ENCODE assay signal across 9 mouse cellular contexts in genomic region chr12:16808045-16808444, GRCm38 (mm10). TPM values are rescaled to one million over a fixed set of nuclear protein-coding genes. Genes with fewer than 3 reads are reported as not detected.
DNase-seq lines count a peak whose midpoint lies in the region; ATAC-seq and TF ChIP-seq lines count a peak whose summit lies in the region.
"Had no signal": no experiment of that assay in that cellular context is flagged by ENCODE, and none has a peak within 500 bp of the region (broad histone marks: within the 10 kb centered on the region; RNA-seq: fewer than 3 reads in every experiment).

No protein-coding gene starts in this region.

- no peaks in the 10 kb centered on the region for H3K9me3 ChIP-seq in midbrain, postnatal 0 days (ENCODE audit: low read length)
- no peaks in the 10 kb centered on the region for H3K9me3 ChIP-seq in midbrain, embryonic 16.5 days (replicated peaks; ENCODE audit: control insufficient read depth, low read length, poor library complexity, severe bottlenecking)
- H3K9me3 ChIP-seq in forebrain, embryonic 16.5 days (ENCODE audit: control insufficient read depth, low read length), result no peaks in the 10 kb centered on the region
- H3K9me3 ChIP-seq: neural tube, embryonic 13.5 days had no signal

- POLR2A ChIA-PET in Patski (lab: Charles Lee), result no interaction called here

- TF ChIP-seq CTCF in midbrain, postnatal 0 days (IDR thresholded peaks at IDR 0.05), result peak; percentile 84
- TF ChIP-seq CTCF in Patski (IDR thresholded peaks at IDR 0.05), result peak; percentile 90

- H3K36me3 ChIP-seq in midbrain, postnatal 0 days (ENCODE audit: insufficient read depth, low read length), result no peaks in the 10 kb centered on the region
- H3K36me3 ChIP-seq in midbrain, embryonic 16.5 days (ENCODE audit: control insufficient read depth, insufficient read depth, low read length), result no peaks in the 10 kb centered on the region
- H3K36me3 ChIP-seq in forebrain, embryonic 16.5 days (ENCODE audit: control insufficient read depth, insufficient read depth), result no peaks in the 10 kb centered on the region
- H3K36me3 ChIP-seq: neural tube, embryonic 13.5 days had no signal

- WGBS in midbrain, postnatal 0 days, result 37% methylated on average over 3 of the region's 3 CpGs
- WGBS in midbrain, embryonic 16.5 days, result 45% methylated on average over 3 of the region's 3 CpGs
- 52% methylated on average over 3 of the region's 3 CpGs for WGBS in forebrain, embryonic 16.5 days

- H3K4me1 ChIP-seq in midbrain, postnatal 0 days (ENCODE audit: insufficient read depth, low read length), result peaks cover 10% of the 10 kb centered on the region; the same call in 1 of the 2 replicates
- H3K4me1 ChIP-seq in midbrain, embryonic 16.5 days (ENCODE audit: control insufficient read depth, insufficient read depth, low read length), result peaks cover 16% of the 10 kb centered on the region
- H3K4me1 ChIP-seq in forebrain, embryonic 16.5 days (replicated peaks; ENCODE audit: control insufficient read depth, insufficient read depth, low read length), result peaks cover 14% of the 10 kb centered on the region

- H3K9ac ChIP-seq in midbrain, postnatal 0 days (replicated peaks; ENCODE audit: low read length, poor library complexity, severe bottlenecking), result no peak overlapping the region
- no peak overlapping the region for H3K9ac ChIP-seq in midbrain, embryonic 16.5 days (ENCODE audit: low read depth, low read length)
- H3K9ac ChIP-seq in forebrain, embryonic 16.5 days (replicated peaks; ENCODE audit: low read depth, low read length), result no peak overlapping the region
- H3K9ac ChIP-seq: neural tube, embryonic 13.5 days had no signal

- no peak overlapping the region for H3K27ac ChIP-seq in midbrain, postnatal 0 days (ENCODE audit: low read depth, low read length)
- no peak overlapping the region for H3K27ac ChIP-seq in midbrain, embryonic 16.5 days (ENCODE audit: low read length)
- no peak overlapping the region for H3K27ac ChIP-seq in forebrain, embryonic 16.5 days (ENCODE audit: low read length)
- H3K27ac ChIP-seq: neural tube, embryonic 13.5 days had no signal

- CTCF ChIA-PET in Patski (lab: Charles Lee), result interaction anchor here (0.9 to 2.1 kb wide), 13 partner anchors 89 to 414 kb away, joined by 3 to 13 read pairs (median 5); partner anchors contain the start of gene 2410004P03Rik

- no peak overlapping the region for H3K4me3 ChIP-seq in midbrain, postnatal 0 days (ENCODE audit: low read depth, low read length)
- no peak overlapping the region for H3K4me3 ChIP-seq in midbrain, embryonic 16.5 days (ENCODE audit: low read depth, low read length)
- no peak overlapping the region for H3K4me3 ChIP-seq in forebrain, embryonic 16.5 days (replicated peaks; ENCODE audit: low read length)
- H3K4me3 ChIP-seq: neural tube, embryonic 13.5 days had no signal

- ATAC-seq in frontal cortex, adult (ENCODE audit: low TSS enrichment), result peak; percentile 58
- ATAC-seq in midbrain, postnatal 0 days (ENCODE audit: low FRiP score), result 0 out of 2 replicates have a peak, but pooled peaks have one; percentile 38
- no peak for ATAC-seq in midbrain, embryonic 16.5 days
- ATAC-seq in Patski, result peak; percentile 55
- ATAC-seq in hematopoietic stem cell, adult 5-6 weeks (replicated peaks in 1 of 2; ENCODE audit: insufficient read depth in 1 of 2, low FRiP score in 2 of 2, low TSS enrichment in 1 of 2, low read depth in 1 of 2, poor library complexity in 2 of 2, severe bottlenecking in 2 of 2), result peak; percentile 61 to 72
- no peak for ATAC-seq in forebrain, embryonic 16.5 days

- DNase-seq in frontal cortex, postnatal 25 days (ENCODE audit: low spot score in 2 of 2), result no peak
- peak; percentile 74 for DNase-seq in midbrain, postnatal 0 days (ENCODE audit: low spot score)
- DNase-seq in Patski (ENCODE audit: low read depth, low spot score), result no peak
- DNase-seq in lung, postnatal 36 days, result peak; percentile 63

- no peak overlapping the region for H3K4me2 ChIP-seq in midbrain, postnatal 0 days (ENCODE audit: low read depth, low read length, poor library complexity, severe bottlenecking)
- H3K4me2 ChIP-seq in midbrain, embryonic 16.5 days (ENCODE audit: low read length), result no peak overlapping the region
- H3K4me2 ChIP-seq in forebrain, embryonic 16.5 days (ENCODE audit: low read length), result no peak overlapping the region
- H3K4me2 ChIP-seq: neural tube, embryonic 13.5 days had no signal

- in situ Hi-C loops in Patski (cut with MboI; ENCODE audit: low pct_unique_long_range_greater_than_20kb), result loop anchor here (5.0 to 10.0 kb wide), 2 partner anchors 91 to 243 kb away; no protein-coding TSS in a partner anchor

- no peaks in the 10 kb centered on the region for H3K27me3 ChIP-seq in midbrain, postnatal 0 days (ENCODE audit: insufficient read depth, low read length)
- no peaks in the 10 kb centered on the region for H3K27me3 ChIP-seq in midbrain, embryonic 16.5 days (ENCODE audit: control insufficient read depth, insufficient read depth, low read depth, low read length)
- H3K27me3 ChIP-seq in Patski, result peaks cover 7% of the 10 kb centered on the region
- H3K27me3 ChIP-seq in forebrain, embryonic 16.5 days (replicated peaks; ENCODE audit: control insufficient read depth, insufficient read depth, low read length), result peaks cover 19% of the 10 kb centered on the region

RNA-seq across cellular contexts. Expression of gene E2f6, which starts 2.7 kb away (rescaled TPM):
- 15.8 and 23.1 TPM in 2 replicates for total RNA-seq in midbrain, postnatal 0 days (2014; rRNA removed)
- polyA plus RNA-seq in midbrain, postnatal 0 days (2015; fragmentation: Nextera tagmentation; extraction: Ambion mirVana), result 17.1 and 19.3 TPM in 2 replicates
- 23.7 and 26.8 TPM in 2 replicates for polyA plus RNA-seq in midbrain, embryonic 16.5 days (2015; fragmentation: Nextera tagmentation; extraction: Ambion mirVana)
- 35.3 TPM for polyA plus RNA-seq in Patski (2021)
- 39.3 and 63.5 TPM in 2 replicates for total RNA-seq in hematopoietic stem cell, adult 5-6 weeks (2017)
- 28.0 and 28.6 TPM in 2 replicates for polyA plus RNA-seq in forebrain, embryonic 16.5 days (2015; fragmentation: Nextera tagmentation; extraction: Ambion mirVana)

RNA-seq across cellular contexts. Expression of gene Greb1, which starts 7.4 kb away (rescaled TPM):
- 1.3 and 3.7 TPM in 2 replicates for total RNA-seq in midbrain, postnatal 0 days (2014; rRNA removed)
- polyA plus RNA-seq in midbrain, postnatal 0 days (2015; fragmentation: Nextera tagmentation; extraction: Ambion mirVana), result 0.39 and 0.43 TPM in 2 replicates
- polyA plus RNA-seq in midbrain, embryonic 16.5 days (2015; fragmentation: Nextera tagmentation; extraction: Ambion mirVana), result 0.98 and 2.4 TPM in 2 replicates
- polyA plus RNA-seq in Patski (2021), result 0.04 TPM
- total RNA-seq in hematopoietic stem cell, adult 5-6 weeks (2017), result not detected in 2 replicates
- 0.56 and 0.72 TPM in 2 replicates for polyA plus RNA-seq in forebrain, embryonic 16.5 days (2015; fragmentation: Nextera tagmentation; extraction: Ambion mirVana)

Comparison
In these comparisons a context has a peak if more than half of its experiments do, and no peak if none do; other contexts are left out.
1. ATAC-seq: peak in frontal cortex, adult (single experiment), midbrain, postnatal 0 days (single experiment), Patski (single experiment) and hematopoietic stem cell, adult 5-6 weeks (2 of 2); none in midbrain, embryonic 16.5 days (single experiment) and forebrain, embryonic 16.5 days (single experiment).
2. DNase-seq: peak in midbrain, postnatal 0 days (single experiment) and lung, postnatal 36 days (single experiment); none in frontal cortex, postnatal 25 days (0 of 2) and Patski (single experiment).